Mouse (Mus musculus) bone marrow, adult 2 months (tissue): ENCODE data around the gene Igfbp2. TPM values are rescaled to one million over a fixed set of nuclear protein-coding genes. Genes with fewer than 3 reads are reported as not detected.

Experiments
- H3K27ac ChIP-seq: fragments of 200-500 bp; 2 replicates; pipeline ENCODE4 v1.5.1; 2012; ENCODE audit warnings: low read depth, mild to moderate bottlenecking, control low read depth, inconsistent platforms, low read length; ENCODE audit not compliant: control insufficient read depth, poor library complexity, insufficient read depth
- H3K4me1 ChIP-seq: fragments of 200-500 bp; 2 replicates; pipeline ENCODE4 v1.6.1; 2011; ENCODE audit warnings: low read length; ENCODE audit not compliant: control insufficient read depth, insufficient read depth
- H3K4me3 ChIP-seq: fragments of 200-500 bp; replicated peaks from 2 replicates; pipeline ENCODE3; 2011; ENCODE audit warnings: mild to moderate bottlenecking, low read depth, low read length, control low read depth; ENCODE audit not compliant: control insufficient read depth
- CTCF ChIP-seq: fragments of 200-500 bp; IDR thresholded peaks from 2 replicates; pipeline ENCODE4 v1.5.1; 2011; ENCODE audit warnings: low read length, control low read depth; ENCODE audit not compliant: control insufficient read depth, insufficient read depth
- POLR2A ChIP-seq: fragments of 200-500 bp; IDR thresholded peaks from 2 replicates; pipeline ENCODE4 v1.6.1; 2011; ENCODE audit warnings: low read depth, mild to moderate bottlenecking, control low read depth, low read length, borderline replicate concordance; ENCODE audit not compliant: control insufficient read depth
- WGBS: fragments of 180-500 bp; shearing (Covaris S2); methylation state at CpG from one replicate; pipeline ENCODE4 v1.1.7; 2018; 5-methylcytosine and 5-hydroxymethylcytosine counted together
- polyA plus RNA-seq: library from polyadenylated mRNA; stranded (reverse); fragments of >200 nt; gene quantifications from 2 replicates; pipeline ENCODE4 v1.2.4, GENCODE M21; 2011; ENCODE audit warnings: low replicate concordance; ENCODE audit not compliant: missing spikeins, insufficient read depth, insufficient read length

The Igfbp2 gene
- polyA plus RNA-seq, 1 experiment = 9.5 TPM

- Histone ChIP-seq H3K4me3 (no peak within 1 kb of the TSS), H3K27ac (peak within 1 kb of the TSS; percentile 37; the same call in 1 of the 2 replicates)
- TF ChIP-seq CTCF (no peak), POLR2A (no peak)
Measured at GRCm38 (mm10) chr1:72874287-72875211, 50.2 kb downstream of the Igfbp2 start, which contains the start of gene Igfbp5. Gene Igfbp5, minus strand, starts transcription at chr1:72874884.

GRCm38 (mm10) chr1:72875708-72876107 is 51.4 kb downstream of the Igfbp2 start:
- Histone ChIP-seq H3K4me3 (no peak overlapping the region), H3K27ac (no peak overlapping the region), H3K4me1 (no peaks in the 10 kb centered on the region)
- no peak for TF ChIP-seq CTCF
- TF ChIP-seq POLR2A = no peak
- 1% methylated on average over 3 of the region's 3 CpGs for WGBS

More at GRCm38 (mm10) chr1:72874287-72875211, 50.2 kb downstream of the Igfbp2 start, which contains the start of gene Igfbp5:
- WGBS = 4% methylated on average over 38 of the region's 38 CpGs
- no peaks in the 10 kb centered on the region for H3K4me1 ChIP-seq

DNA sequence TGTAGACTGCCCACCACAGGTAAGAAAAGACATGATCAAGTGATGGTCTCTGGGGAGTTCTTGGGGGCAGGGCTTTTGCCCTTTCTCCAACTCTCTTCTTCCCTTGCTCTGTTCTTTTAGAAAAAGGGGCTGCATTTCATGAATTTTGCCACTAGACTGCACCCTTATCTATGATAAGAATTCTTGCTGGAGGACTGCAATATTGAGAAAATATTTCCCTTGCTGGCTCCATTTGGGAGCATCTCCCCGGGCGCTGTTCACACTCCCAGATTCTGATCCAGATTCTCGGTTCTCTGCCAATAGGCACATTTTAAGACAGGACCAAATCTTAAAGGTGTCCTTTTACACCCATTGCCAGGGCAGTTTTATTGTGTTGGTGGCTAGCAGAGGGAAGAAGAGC is 51.8 kb downstream of the Igfbp2 start:
- no peak overlapping the region for H3K4me3 ChIP-seq
- no peak overlapping the region for H3K27ac ChIP-seq
- TF ChIP-seq CTCF (no peak), POLR2A (no peak)
- H3K4me1 ChIP-seq = no peaks in the 10 kb centered on the region
- 42% methylated on average over 3 of the region's 3 CpGs for WGBS

GRCm38 (mm10) chr1:72877892-72878291 is 53.6 kb downstream of the Igfbp2 start:
- no peak overlapping the region for H3K27ac ChIP-seq
- TF ChIP-seq CTCF = no peak
- TF ChIP-seq POLR2A = no peak
- WGBS = 0% methylated on average over 3 of the region's 3 CpGs
- H3K4me1 ChIP-seq = no peaks in the 10 kb centered on the region
- H3K4me3 ChIP-seq = no peak overlapping the region

GRCm38 (mm10) chr1:72878473-72879318 is 54.4 kb downstream of the Igfbp2 start:
- no peaks in the 10 kb centered on the region for H3K4me1 ChIP-seq
- 62% methylated on average over 25 of the region's 25 CpGs for WGBS
- no peak overlapping the region for H3K27ac ChIP-seq
- TF ChIP-seq CTCF (no peak), POLR2A (no peak)
- H3K4me3 ChIP-seq = no peak overlapping the region

- Histone ChIP-seq H3K4me3 (no peak overlapping the region), H3K4me1 (no peaks in the 10 kb centered on the region), H3K27ac (no peak overlapping the region)
- 52% methylated on average over 4 of the region's 4 CpGs for WGBS
- TF ChIP-seq POLR2A (no peak), CTCF (no peak)
Measured at GRCm38 (mm10) chr1:72879319-72879634, 55.0 kb downstream of the Igfbp2 start.

- 74% methylated on average over 11 of the region's 11 CpGs for WGBS
- no peak overlapping the region for H3K4me3 ChIP-seq
- TF ChIP-seq POLR2A (no peak), CTCF (no peak)
- H3K27ac ChIP-seq = no peak overlapping the region
- no peaks in the 10 kb centered on the region for H3K4me1 ChIP-seq
Measured at GRCm38 (mm10) chr1:72885111-72885818, 61.0 kb downstream of the Igfbp2 start.
